In the genomic region with DNA sequence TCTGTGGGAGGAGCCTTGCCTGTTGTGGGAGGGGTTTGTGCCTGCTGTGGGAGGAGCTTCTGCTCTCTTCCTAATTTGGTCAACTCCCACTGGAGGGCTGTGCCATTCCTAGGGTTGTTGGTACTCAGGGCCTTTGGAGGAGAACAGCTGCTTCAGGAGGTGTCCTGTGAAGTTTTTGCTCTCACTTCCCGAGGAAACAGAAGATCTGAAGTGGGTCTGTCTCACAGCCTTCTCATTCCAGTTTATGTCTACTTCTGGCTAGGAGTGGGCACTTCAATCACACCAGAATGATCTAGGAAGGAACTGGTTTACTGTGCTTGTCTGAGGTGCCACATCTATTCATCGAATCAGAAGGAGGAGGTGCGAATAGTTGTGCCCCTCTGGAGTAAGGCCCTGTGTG, we compare ENCODE assay signal across 25 mouse cellular contexts.
DNase-seq lines count a peak whose midpoint lies in the region; ATAC-seq and TF ChIP-seq lines count a peak whose summit lies in the region.
"Had no signal": no experiment of that assay in that cellular context is flagged by ENCODE, and none has a peak within 500 bp of the region (broad histone marks: within the 10 kb centered on the region; RNA-seq: fewer than 3 reads in every experiment).

No protein-coding gene starts in this region.

- H3K27ac ChIP-seq in forebrain, embryonic 14.5 days (ENCODE audit: low read depth, low read length), result 0 out of 2 replicates have a peak overlapping the region, but pooled peaks have one; percentile 52
- no peak overlapping the region for H3K27ac ChIP-seq in forebrain, embryonic 10.5 days
- H3K27ac ChIP-seq: embryonic facial prominence, embryonic 10.5 days; embryonic facial prominence, embryonic 12.5 days had no signal

- ATAC-seq in forebrain, embryonic 14.5 days, result no peak
- ATAC-seq: activated CD4-positive, CD25-positive, alpha-beta regulatory T cell, adult 4 months; CD4-positive, CD25-positive, alpha-beta regulatory T cell, adult 4 months; forebrain, postnatal 0 days; Patski had no signal

- H3K9ac ChIP-seq in forebrain, embryonic 14.5 days (ENCODE audit: low read length), result no peak overlapping the region
- H3K9ac ChIP-seq: embryonic facial prominence, embryonic 12.5 days; forebrain, embryonic 12.5 days; forebrain, postnatal 0 days had no signal

- H3K36me3 ChIP-seq in forebrain, embryonic 14.5 days (ENCODE audit: control insufficient read depth, insufficient read depth, low read length), result no peaks in the 10 kb centered on the region
- H3K36me3 ChIP-seq in forebrain, embryonic 10.5 days (replicated peaks), result no peaks in the 10 kb centered on the region
- H3K36me3 ChIP-seq: embryonic facial prominence, embryonic 10.5 days; embryonic facial prominence, embryonic 12.5 days; forebrain, embryonic 12.5 days; forebrain, embryonic 15.5 days; G1E had no signal

- no peak for DNase-seq in forebrain, embryonic 14.5 days (ENCODE audit: low spot score)
- DNase-seq in forebrain, embryonic 10.5 days (ENCODE audit: extremely low spot score, low spot score), result no peak
- peak; percentile 8 for DNase-seq in lung, postnatal 10 days
- DNase-seq in lung, adult 2 months, result no peak
- DNase-seq in brain, adult 2 months (ENCODE audit: low read depth, low spot score), result peak; percentile 59
- no peak for DNase-seq in kidney, postnatal 4 days
- DNase-seq: adrenal gland, adult 8-10 months; adrenal gland, postnatal 14 days; adrenal gland, postnatal 36 days; B cell, adult 2 months; cerebellum, adult 11 months; cerebellum, adult 18-20 months; cerebellum, adult 8-10 months; cerebellum, adult 9-11 months; cerebellum, postnatal 14 days; cerebellum, postnatal 36 days; forebrain, postnatal 0 days had no signal

- no peaks in the 10 kb centered on the region for H3K9me3 ChIP-seq in forebrain, embryonic 14.5 days (replicated peaks; ENCODE audit: control insufficient read depth, low read length)
- H3K9me3 ChIP-seq in forebrain, embryonic 10.5 days, result no peaks in the 10 kb centered on the region
- H3K9me3 ChIP-seq: embryonic facial prominence, embryonic 10.5 days; embryonic facial prominence, embryonic 12.5 days; forebrain, embryonic 12.5 days; forebrain, embryonic 15.5 days had no signal

- H3K4me3 ChIP-seq in forebrain, embryonic 14.5 days (ENCODE audit: low read depth, low read length), result no peak overlapping the region
- H3K4me3 ChIP-seq in forebrain, embryonic 10.5 days, result no peak overlapping the region
- H3K4me3 ChIP-seq in lung, adult 2 months (replicated peaks; ENCODE audit: extremely low read depth, low read depth, low read length), result no peak overlapping the region
- H3K4me3 ChIP-seq: embryonic facial prominence, embryonic 10.5 days; embryonic facial prominence, embryonic 12.5 days; forebrain, embryonic 12.5 days; forebrain, embryonic 15.5 days had no signal

- TF ChIP-seq CTCF in lung, adult 2 months (IDR thresholded peaks at IDR 0.05; ENCODE audit: insufficient read depth, low read length), result no peak

- 88% methylated on average over 3 of the region's 3 CpGs for WGBS in forebrain, embryonic 14.5 days
- 91% methylated on average over 3 of the region's 3 CpGs for WGBS in forebrain, embryonic 10.5 days
- 71% methylated on average over 3 of the region's 3 CpGs for WGBS in lung, adult 2 months

- no peaks in the 10 kb centered on the region for H3K27me3 ChIP-seq in forebrain, embryonic 14.5 days (replicated peaks; ENCODE audit: control insufficient read depth, insufficient read depth, low read length)
- H3K27me3 ChIP-seq in forebrain, embryonic 10.5 days (ENCODE audit: poor library complexity, severe bottlenecking), result peaks cover 15% of the 10 kb centered on the region
- H3K27me3 ChIP-seq: embryonic facial prominence, embryonic 12.5 days; forebrain, embryonic 15.5 days; Patski had no signal

- no peak overlapping the region for H3K4me2 ChIP-seq in forebrain, embryonic 14.5 days (ENCODE audit: low read length)
- H3K4me2 ChIP-seq: embryonic facial prominence, embryonic 12.5 days; forebrain, embryonic 12.5 days; forebrain, embryonic 15.5 days had no signal

- peaks cover 10% of the 10 kb centered on the region for H3K4me1 ChIP-seq in forebrain, embryonic 14.5 days (ENCODE audit: control insufficient read depth, insufficient read depth, low read length)
- H3K4me1 ChIP-seq in forebrain, embryonic 10.5 days, result peaks cover 22% of the 10 kb centered on the region
- no peaks in the 10 kb centered on the region for H3K4me1 ChIP-seq in lung, adult 2 months (ENCODE audit: control insufficient read depth, insufficient read depth, low read length)
- H3K4me1 ChIP-seq: embryonic facial prominence, embryonic 12.5 days had no signal

- no peak for TF ChIP-seq POLR2A in lung, adult 2 months (IDR thresholded peaks at IDR 0.05; ENCODE audit: borderline replicate concordance, extremely low read depth, low read depth, low read length)

Comparison
In these comparisons a context has a peak if more than half of its experiments do, and no peak if none do; other contexts are left out.
1. DNase-seq: peak in lung, postnatal 10 days (single experiment) and brain, adult 2 months (single experiment); none in forebrain, embryonic 14.5 days (single experiment), forebrain, embryonic 10.5 days (single experiment), lung, adult 2 months (single experiment) and kidney, postnatal 4 days (0 of 2).